Mouse (Mus musculus): Measurements from ENCODE around the gene Hdgfl2. TPM values are rescaled to one million over a fixed set of nuclear protein-coding genes. Genes with fewer than 3 reads are reported as not detected.

Hdgfl2 gene
- total and polyA plus RNA-seq, 3 experiments, result 31.5 to 35.0 (median 32.5) TPM

- Histone ChIP-seq H3K9ac (ENCODE audit: low read depth, low read length) (no peak overlapping the region), H3K79me2 (replicated peaks; ENCODE audit: control insufficient read depth, insufficient read depth, low read length) (peaks cover 11% of the 10 kb centered on the region), H3K27ac (no peak overlapping the region), H3K27me3 (ENCODE audit: control insufficient read depth, insufficient read depth, low read length) (no peaks in the 10 kb centered on the region), H3K4me3 (no peak overlapping the region), H3K36me3 (ENCODE audit: control insufficient read depth, insufficient read depth, low read length) (no peaks in the 10 kb centered on the region), H3K4me1 (ENCODE audit: control insufficient read depth, insufficient read depth, low read length) (peaks cover 23% of the 10 kb centered on the region)
- DNase-seq, result peak in 1 of 2 experiments; percentile 19
- intact Hi-C loops (cut with DNase I), result loop anchor here (10.0 kb wide), 1 partner anchor 582 kb away; the partner anchor contains the start of gene Rpl36
- TF ChIP-seq CTCF (IDR thresholded peaks at IDR 0.05) (no peak), POLR2A (IDR thresholded peaks at IDR 0.05; ENCODE audit: insufficient read depth, low read depth, low read length) (no peak), EP300 (IDR thresholded peaks at IDR 0.05; ENCODE audit: insufficient read depth, low read depth, low read length) (no peak)
- WGBS, result 57% methylated on average over 7 of the region's 7 CpGs
Observed at GRCm38 (mm10) chr17:56032831-56033230, 46.6 kb upstream of the Hdgfl2 start.

GRCm38 (mm10) chr17:56034040-56034725, 45.3 kb upstream of the Hdgfl2 start:
- 61% methylated on average over 7 of the region's 7 CpGs for WGBS
- H3K9ac ChIP-seq (ENCODE audit: low read depth, low read length), result no peak overlapping the region
- H3K27ac ChIP-seq, result no peak overlapping the region; the same call in 1 of the 2 replicates
- DNase-seq, result peak; percentile 45 to 59
- no peaks in the 10 kb centered on the region for H3K27me3 ChIP-seq (ENCODE audit: control insufficient read depth, insufficient read depth, low read length)
- H3K4me1 ChIP-seq (ENCODE audit: control insufficient read depth, insufficient read depth, low read length), result peaks cover 16% of the 10 kb centered on the region
- H3K36me3 ChIP-seq (ENCODE audit: control insufficient read depth, insufficient read depth, low read length), result no peaks in the 10 kb centered on the region
- peaks cover 11% of the 10 kb centered on the region for H3K79me2 ChIP-seq (replicated peaks; ENCODE audit: control insufficient read depth, insufficient read depth, low read length)
- H3K4me3 ChIP-seq, result no peak overlapping the region
- TF ChIP-seq CTCF (IDR thresholded peaks at IDR 0.05) (no peak), POLR2A (IDR thresholded peaks at IDR 0.05; ENCODE audit: insufficient read depth, low read depth, low read length) (0 out of 2 replicates have a peak, but pooled peaks have one; percentile 7)
- intact Hi-C loops (cut with DNase I), result loop anchor here (10.0 kb wide), 1 partner anchor 581 kb away; the partner anchor contains the start of gene Rpl36

- peak in 1 of 2 experiments; percentile 26 for DNase-seq
- Histone ChIP-seq H3K4me1 (ENCODE audit: control insufficient read depth, insufficient read depth, low read length) (peaks cover 14% of the 10 kb centered on the region), H3K4me3 (no peak overlapping the region), H3K9ac (ENCODE audit: low read depth, low read length) (no peak overlapping the region), H3K79me2 (replicated peaks; ENCODE audit: control insufficient read depth, insufficient read depth, low read length) (peaks cover 10% of the 10 kb centered on the region), H3K27ac (no peak overlapping the region; the same call in 1 of the 2 replicates), H3K27me3 (ENCODE audit: control insufficient read depth, insufficient read depth, low read length) (no peaks in the 10 kb centered on the region), H3K36me3 (ENCODE audit: control insufficient read depth, insufficient read depth, low read length) (no peaks in the 10 kb centered on the region)
- 75% methylated on average over 6 of the region's 6 CpGs for WGBS
- intact Hi-C loops (cut with DNase I), result loop anchor here (5.0 to 10.0 kb wide), 2 partner anchors 77 to 580 kb away; partner anchors contain the start of genes Rpl36 and Yju2
- no peak for TF ChIP-seq POLR2A (IDR thresholded peaks at IDR 0.05; ENCODE audit: insufficient read depth, low read depth, low read length)
- TF ChIP-seq EP300 (IDR thresholded peaks at IDR 0.05; ENCODE audit: insufficient read depth, low read depth, low read length), result no peak
- no peak for TF ChIP-seq CTCF (IDR thresholded peaks at IDR 0.05)
Observed at GRCm38 (mm10) chr17:56034726-56035100, 44.7 kb upstream of the Hdgfl2 start.

- 59% methylated on average over 4 of the region's 4 CpGs for WGBS
- intact Hi-C loops (cut with DNase I), result loop anchor here (5.0 to 10.0 kb wide), 2 partner anchors 78 to 580 kb away; partner anchors contain the start of genes Rpl36 and Yju2
- Histone ChIP-seq H3K27ac (no peak overlapping the region; the same call in 1 of the 2 replicates), H3K36me3 (ENCODE audit: control insufficient read depth, insufficient read depth, low read length) (no peaks in the 10 kb centered on the region), H3K27me3 (ENCODE audit: control insufficient read depth, insufficient read depth, low read length) (no peaks in the 10 kb centered on the region), H3K4me3 (peak overlapping the region; percentile 94), H3K79me2 (replicated peaks; ENCODE audit: control insufficient read depth, insufficient read depth, low read length) (peaks cover 10% of the 10 kb centered on the region), H3K9ac (ENCODE audit: low read depth, low read length) (0 out of 2 replicates have a peak overlapping the region, but pooled peaks have one; percentile 14), H3K4me1 (ENCODE audit: control insufficient read depth, insufficient read depth, low read length) (peaks cover 13% of the 10 kb centered on the region)
- TF ChIP-seq CTCF (IDR thresholded peaks at IDR 0.05), result no peak
- no peak for TF ChIP-seq EP300 (IDR thresholded peaks at IDR 0.05; ENCODE audit: insufficient read depth, low read depth, low read length)
- no peak for TF ChIP-seq POLR2A (IDR thresholded peaks at IDR 0.05; ENCODE audit: insufficient read depth, low read depth, low read length)
- DNase-seq, result peak in 1 of 2 experiments; percentile 18
Observed at GRCm38 (mm10) chr17:56035216-56035615, 44.2 kb upstream of the Hdgfl2 start.

GRCm38 (mm10) chr17:56036176-56036900, 43.1 kb upstream of the Hdgfl2 start, which contains the start of gene Sh3gl1:
TSS of gene Sh3gl1 (minus strand) at chr17:56036635.
- Histone ChIP-seq H3K79me2 (replicated peaks; ENCODE audit: control insufficient read depth, insufficient read depth, low read length) (peaks cover 6% of the 10 kb centered on the region), H3K27me3 (ENCODE audit: control insufficient read depth, insufficient read depth, low read length) (no peaks in the 10 kb centered on the region), H3K9ac (ENCODE audit: low read depth, low read length) (peak within 1 kb of the TSS; percentile 99), H3K4me1 (ENCODE audit: control insufficient read depth, insufficient read depth, low read length) (peaks cover 6% of the 10 kb centered on the region), H3K36me3 (ENCODE audit: control insufficient read depth, insufficient read depth, low read length) (no peaks in the 10 kb centered on the region), H3K4me3 (peak within 1 kb of the TSS; percentile 94), H3K27ac (peak within 1 kb of the TSS; percentile 95)
- peak; percentile 99 for DNase-seq
- under 1% methylated on average over 74 of the region's 74 CpGs for WGBS
- peak; percentile 77 for TF ChIP-seq POLR2A (IDR thresholded peaks at IDR 0.05; ENCODE audit: insufficient read depth, low read depth, low read length)
- TF ChIP-seq EP300 (IDR thresholded peaks at IDR 0.05; ENCODE audit: insufficient read depth, low read depth, low read length), result peak; percentile 98
- no peak; the same call in 1 of the 2 replicates for TF ChIP-seq CTCF (IDR thresholded peaks at IDR 0.05)
- intact Hi-C loops (cut with DNase I), result loop anchor here (2.0 to 10.0 kb wide), 3 partner anchors 26 to 578 kb away; partner anchors contain the start of genes Rpl36 and Yju2
